In genomic region chr16:24874235-24874634, GRCm38 (mm10) we compare ENCODE assay signal across 9 mouse cellular contexts.
DNase-seq lines count a peak whose midpoint lies in the region; ATAC-seq lines count a peak whose summit lies in the region.
"Had no signal": no experiment of that assay in that cellular context is flagged by ENCODE, and none has a peak within 500 bp of the region (broad histone marks: within the 10 kb centered on the region; RNA-seq: fewer than 3 reads in every experiment).

No protein-coding gene starts in this region.

- no peaks in the 10 kb centered on the region for H3K4me1 ChIP-seq in limb, embryonic 11.5 days (ENCODE audit: control insufficient read depth, insufficient read depth, low read length)
- no peaks in the 10 kb centered on the region for H3K4me1 ChIP-seq in limb, embryonic 10.5 days
- H3K4me1 ChIP-seq: embryonic facial prominence, embryonic 12.5 days; midbrain, embryonic 12.5 days had no signal

- WGBS in limb, embryonic 11.5 days = 84% methylated on average over 4 of the region's 4 CpGs
- 82% methylated on average over 4 of the region's 4 CpGs for WGBS in limb, embryonic 10.5 days

- H3K9me3 ChIP-seq in limb, embryonic 11.5 days (ENCODE audit: control insufficient read depth, low read length) = no peaks in the 10 kb centered on the region
- H3K9me3 ChIP-seq in limb, embryonic 10.5 days (replicated peaks) = no peaks in the 10 kb centered on the region

- no peak for ATAC-seq in limb, embryonic 11.5 days (ENCODE audit: insufficient number of reproducible peaks, low FRiP score, low TSS enrichment, low read depth)

- no peaks in the 10 kb centered on the region for H3K27me3 ChIP-seq in limb, embryonic 11.5 days (ENCODE audit: control insufficient read depth, insufficient read depth, low read length)
- H3K27me3 ChIP-seq in limb, embryonic 10.5 days (ENCODE audit: low read depth, poor library complexity, severe bottlenecking) = no peaks in the 10 kb centered on the region
- H3K27me3 ChIP-seq: embryonic facial prominence, embryonic 12.5 days; midbrain, embryonic 12.5 days had no signal

- H3K36me3 ChIP-seq in limb, embryonic 11.5 days (ENCODE audit: control insufficient read depth, insufficient read depth, low read length) = no peaks in the 10 kb centered on the region
- peaks cover 11% of the 10 kb centered on the region for H3K36me3 ChIP-seq in limb, embryonic 10.5 days
- H3K36me3 ChIP-seq: midbrain, embryonic 12.5 days had no signal

- peak; percentile 27 for DNase-seq in limb, embryonic 11.5 days (ENCODE audit: low spot score)
- no peak for DNase-seq in limb, embryonic 10.5 days (ENCODE audit: low spot score)
- DNase-seq in T-cell, adult 2 months (ENCODE audit: low spot score) = peak; percentile 40
- DNase-seq in embryo, embryonic 10.5 days (ENCODE audit: low spot score) = peak; percentile 53
- DNase-seq in lung, adult 18-20 months = peak; percentile 46 to 70
- peak; percentile 53 for DNase-seq in thymus, postnatal 4 days
- no peak for DNase-seq in left cerebral cortex, adult 11 months (ENCODE audit: low spot score)

- no peak overlapping the region for H3K4me3 ChIP-seq in limb, embryonic 11.5 days (ENCODE audit: low read depth, low read length)
- H3K4me3 ChIP-seq in limb, embryonic 10.5 days = no peak overlapping the region
- H3K4me3 ChIP-seq: embryonic facial prominence, embryonic 12.5 days; midbrain, embryonic 12.5 days had no signal

- H3K4me2 ChIP-seq in limb, embryonic 11.5 days (ENCODE audit: low read depth, severe bottlenecking) = no peak overlapping the region
- H3K4me2 ChIP-seq: embryonic facial prominence, embryonic 12.5 days; midbrain, embryonic 12.5 days had no signal

- H3K27ac ChIP-seq in limb, embryonic 11.5 days (replicated peaks; ENCODE audit: low read depth, low read length) = no peak overlapping the region
- H3K27ac ChIP-seq in limb, embryonic 10.5 days = no peak overlapping the region
- H3K27ac ChIP-seq: embryonic facial prominence, embryonic 12.5 days; midbrain, embryonic 12.5 days had no signal

- no peak overlapping the region for H3K9ac ChIP-seq in limb, embryonic 11.5 days (ENCODE audit: low read length)
- H3K9ac ChIP-seq: embryonic facial prominence, embryonic 12.5 days; midbrain, embryonic 12.5 days had no signal

Comparison
In these comparisons a context has a peak if more than half of its experiments do, and no peak if none do; other contexts are left out.
1. DNase-seq: peak in limb, embryonic 11.5 days (single experiment), T-cell, adult 2 months (single experiment), embryo, embryonic 10.5 days (single experiment), lung, adult 18-20 months (2 of 2) and thymus, postnatal 4 days (single experiment); none in limb, embryonic 10.5 days (single experiment) and left cerebral cortex, adult 11 months (single experiment).